Mouse (Mus musculus): ENCODE data around the gene Uqcrfs1.
A peak's percentile ranks its signal among the peaks of the same experiment; 100 is the strongest.

Gene Uqcrfs1

GRCm38 (mm10) chr13:30544856-30545604, at the start of gene Uqcrfs1:
Gene Uqcrfs1, minus strand, starts transcription at chr13:30545362.
- DNase-seq (ENCODE audit: low spot score), result peak; percentile 95

- no peak for DNase-seq (ENCODE audit: low spot score)
Observed at GRCm38 (mm10) chr13:30585786-30586185, 40.6 kb upstream of the Uqcrfs1 start.

GRCm38 (mm10) chr13:30582541-30582940, 37.4 kb upstream of the Uqcrfs1 start:
- no peak for DNase-seq (ENCODE audit: low spot score)

- no peak for DNase-seq (ENCODE audit: low spot score)
Observed at GRCm38 (mm10) chr13:30578806-30579205, 33.6 kb upstream of the Uqcrfs1 start.

- DNase-seq (ENCODE audit: low spot score), result no peak
Observed at GRCm38 (mm10) chr13:30576819-30577218, 31.7 kb upstream of the Uqcrfs1 start.

GRCm38 (mm10) chr13:30572971-30573370, 27.8 kb upstream of the Uqcrfs1 start:
- DNase-seq (ENCODE audit: low spot score), result no peak

- no peak for DNase-seq (ENCODE audit: low spot score)
Observed at GRCm38 (mm10) chr13:30570182-30570581, 25.0 kb upstream of the Uqcrfs1 start.

- DNase-seq (ENCODE audit: low spot score), result no peak
Observed at GRCm38 (mm10) chr13:30567571-30567970, 22.4 kb upstream of the Uqcrfs1 start.

- no peak for DNase-seq (ENCODE audit: low spot score)
Observed at GRCm38 (mm10) chr13:30566767-30567166, 21.6 kb upstream of the Uqcrfs1 start.

- DNase-seq (ENCODE audit: low spot score), result no peak
Observed at GRCm38 (mm10) chr13:30560603-30561002, 15.4 kb upstream of the Uqcrfs1 start.

GRCm38 (mm10) chr13:30560052-30560451, 14.9 kb upstream of the Uqcrfs1 start:
- DNase-seq (ENCODE audit: low spot score), result no peak

GRCm38 (mm10) chr13:30557751-30558150, 12.6 kb upstream of the Uqcrfs1 start:
- DNase-seq (ENCODE audit: low spot score), result no peak

GRCm38 (mm10) chr13:30553051-30553587, 8.0 kb upstream of the Uqcrfs1 start:
- DNase-seq (ENCODE audit: low spot score), result no peak

- DNase-seq (ENCODE audit: low spot score), result no peak
Observed at GRCm38 (mm10) chr13:30549339-30549738, 4.2 kb upstream of the Uqcrfs1 start.

- peak; percentile 68 for DNase-seq (ENCODE audit: low spot score)
Observed at GRCm38 (mm10) chr13:30548835-30549234, 3.7 kb upstream of the Uqcrfs1 start.

- DNase-seq (ENCODE audit: low spot score), result peak; percentile 41
Observed at GRCm38 (mm10) chr13:30530761-30531160, 14.4 kb downstream of the Uqcrfs1 start.

GRCm38 (mm10) chr13:30524961-30525360, 20.2 kb downstream of the Uqcrfs1 start:
- no peak for DNase-seq (ENCODE audit: low spot score)

GRCm38 (mm10) chr13:30523971-30524370, 21.2 kb downstream of the Uqcrfs1 start:
- DNase-seq (ENCODE audit: low spot score), result no peak

GRCm38 (mm10) chr13:30523246-30523891, 21.8 kb downstream of the Uqcrfs1 start:
- DNase-seq (ENCODE audit: low spot score), result no peak

GRCm38 (mm10) chr13:30521282-30521902, 23.8 kb downstream of the Uqcrfs1 start:
- no peak for DNase-seq (ENCODE audit: low spot score)

- DNase-seq (ENCODE audit: low spot score), result no peak
Observed at GRCm38 (mm10) chr13:30518191-30518590, 27.0 kb downstream of the Uqcrfs1 start.

- DNase-seq (ENCODE audit: low spot score), result no peak
Observed at GRCm38 (mm10) chr13:30507651-30508050, 37.5 kb downstream of the Uqcrfs1 start.

Data from yolk sac, embryonic 10.5 days (tissue).